Mouse (Mus musculus) kidney, adult 9 months (tissue): ENCODE data around the gene D930007J09Rik.

Source experiments
- DNase-seq: peaks from one replicate; pipeline ENCODE4 v3.0.0; 2022

D930007J09Rik gene

DNA sequence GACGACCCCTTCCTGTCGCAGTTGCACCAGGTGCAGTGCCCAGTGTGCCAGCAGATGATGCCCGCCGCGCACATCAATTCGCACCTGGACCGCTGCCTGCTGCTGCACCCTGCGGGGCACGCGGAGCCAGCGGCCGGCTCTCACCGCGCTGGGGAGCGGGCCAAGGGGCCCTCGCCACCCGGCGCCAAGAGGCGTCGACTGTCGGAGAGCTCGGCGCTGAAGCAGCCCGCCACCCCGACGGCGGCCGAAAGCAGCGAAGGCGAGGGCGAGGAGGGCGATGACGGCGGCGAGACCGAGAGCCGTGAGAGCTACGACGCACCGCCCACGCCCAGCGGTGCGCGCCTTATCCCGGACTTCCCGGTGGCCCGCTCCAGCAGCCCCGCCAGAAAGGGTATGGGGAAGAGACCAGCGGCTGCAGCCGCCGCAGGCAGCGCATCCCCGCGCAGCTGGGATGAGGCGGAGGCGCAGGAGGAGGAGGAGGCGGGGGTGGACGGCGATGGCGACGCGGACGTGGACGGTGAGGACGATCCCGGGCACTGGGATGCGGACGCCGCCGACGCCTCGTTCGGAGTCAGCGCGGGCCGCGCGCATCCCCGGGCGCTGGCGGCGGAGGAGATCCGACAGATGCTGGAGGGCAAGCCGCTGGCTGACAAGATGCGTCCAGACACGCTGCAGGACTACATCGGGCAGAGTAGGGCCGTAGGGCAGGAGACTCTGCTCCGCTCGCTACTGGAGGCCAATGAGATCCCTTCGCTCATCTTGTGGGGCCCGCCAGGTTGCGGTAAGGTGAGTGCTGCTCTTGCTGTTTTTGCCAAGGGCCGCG lies at the start of gene D930007J09Rik:
D930007J09Rik (minus strand) TSS at position 591 of the 823 bp plus-strand sequence.
- peak; percentile 26 for DNase-seq

- peak; percentile 61 for DNase-seq
Measured at GRCm38 (mm10) chr13:32851967-32852366, 49.3 kb upstream of the D930007J09Rik start.

GRCm38 (mm10) chr13:32850668-32851404 lies 48.2 kb upstream of the D930007J09Rik start, which contains the start of gene Serpinb1a:
Gene Serpinb1a (minus strand): TSS chr13:32851185.
- peak; percentile 64 for DNase-seq

- DNase-seq, result no peak
Measured at GRCm38 (mm10) chr13:32850156-32850555, 47.5 kb upstream of the D930007J09Rik start.

DNA sequence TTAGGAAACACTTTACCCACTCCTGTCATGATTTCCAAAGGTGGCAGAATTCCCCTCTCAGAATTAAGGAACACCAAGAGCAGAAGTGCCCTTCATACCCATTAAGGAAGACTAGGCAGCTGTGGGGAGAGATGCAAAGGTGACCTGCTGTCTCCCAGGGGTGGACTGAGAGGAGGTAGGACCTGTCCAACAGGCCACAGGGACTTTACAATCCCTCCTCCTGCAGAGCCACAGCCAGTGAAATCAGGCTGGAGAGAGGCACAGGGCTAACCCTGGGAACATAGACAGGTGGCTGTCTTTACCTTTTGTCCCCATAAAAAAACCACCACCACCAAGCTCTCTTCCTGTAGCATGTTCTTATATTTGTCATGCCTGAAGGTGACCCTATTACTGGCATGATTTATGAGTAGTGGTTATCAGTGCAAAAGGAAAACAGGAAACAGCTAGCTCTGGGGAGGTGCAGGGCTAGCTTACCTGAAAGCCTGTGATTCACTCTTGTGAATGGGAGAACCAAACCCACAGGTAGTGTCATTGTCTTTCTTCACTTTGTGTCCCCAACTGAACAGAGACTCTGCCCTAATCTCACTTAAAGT lies 47.0 kb upstream of the D930007J09Rik start:
- no peak for DNase-seq

DNA sequence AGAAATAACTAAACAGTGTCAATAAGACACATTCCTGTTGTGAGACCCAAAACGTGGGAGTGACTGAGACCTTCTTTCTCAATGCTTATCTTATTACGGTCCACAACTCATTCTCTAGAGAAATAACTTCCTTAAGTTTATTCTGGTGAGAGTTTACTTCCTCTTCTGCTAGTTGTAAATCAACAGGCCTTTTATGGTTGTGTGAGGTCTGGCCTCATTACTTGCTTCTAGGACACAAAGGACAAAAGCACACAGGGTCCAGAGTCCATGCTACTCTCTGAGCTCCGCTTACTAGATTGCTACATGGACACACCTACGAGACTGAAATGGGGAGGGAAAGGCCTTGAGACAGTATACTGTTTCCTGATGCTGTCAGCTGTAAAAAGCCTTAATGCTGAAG lies 46.4 kb upstream of the D930007J09Rik start:
- peak; percentile 81 for DNase-seq

GRCm38 (mm10) chr13:32846221-32846620 lies 43.6 kb upstream of the D930007J09Rik start:
- no peak for DNase-seq

DNA sequence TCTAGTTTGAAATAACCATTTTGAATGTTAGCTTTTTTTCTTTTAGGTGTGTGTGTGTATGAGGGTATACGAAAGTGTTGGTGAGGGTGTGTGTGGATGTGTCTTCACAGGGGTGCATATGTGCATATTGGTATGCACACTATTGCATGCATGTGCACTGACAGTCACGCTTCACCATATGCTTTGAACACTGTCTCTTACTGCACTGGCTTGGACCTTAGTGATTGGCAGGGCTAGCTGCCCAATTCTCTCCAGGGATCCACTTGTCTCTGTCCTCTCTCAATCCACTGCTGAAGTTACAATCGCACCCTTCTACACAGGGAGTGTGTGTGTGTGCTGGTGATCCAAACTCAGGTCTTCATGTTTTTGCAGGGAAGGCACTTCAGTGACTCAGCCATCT lies 38.7 kb upstream of the D930007J09Rik start:
- no peak for DNase-seq

- DNase-seq, result no peak
Measured at GRCm38 (mm10) chr13:32839314-32839713, 36.7 kb upstream of the D930007J09Rik start.

DNA sequence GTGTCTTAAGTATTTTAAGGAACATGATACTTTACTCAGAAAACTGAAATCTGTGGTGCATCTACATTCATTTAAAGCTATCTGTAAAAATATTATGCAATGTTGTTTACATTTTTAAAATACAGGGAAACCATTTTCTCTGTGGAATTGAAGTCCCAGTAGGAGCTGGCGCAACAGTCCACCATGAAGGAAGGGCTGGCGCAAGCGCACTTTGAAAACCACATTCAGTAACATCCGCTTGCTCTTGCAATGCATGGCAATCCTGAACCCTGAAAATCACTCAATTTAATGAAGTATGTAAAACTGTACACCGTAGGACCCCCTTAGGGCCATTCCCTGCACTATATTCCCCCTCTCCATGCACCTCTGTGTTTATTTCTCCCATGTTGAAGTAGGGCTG lies 31.9 kb upstream of the D930007J09Rik start:
- no peak for DNase-seq

GRCm38 (mm10) chr13:32833237-32833636 lies 30.6 kb upstream of the D930007J09Rik start:
- no peak for DNase-seq

DNA sequence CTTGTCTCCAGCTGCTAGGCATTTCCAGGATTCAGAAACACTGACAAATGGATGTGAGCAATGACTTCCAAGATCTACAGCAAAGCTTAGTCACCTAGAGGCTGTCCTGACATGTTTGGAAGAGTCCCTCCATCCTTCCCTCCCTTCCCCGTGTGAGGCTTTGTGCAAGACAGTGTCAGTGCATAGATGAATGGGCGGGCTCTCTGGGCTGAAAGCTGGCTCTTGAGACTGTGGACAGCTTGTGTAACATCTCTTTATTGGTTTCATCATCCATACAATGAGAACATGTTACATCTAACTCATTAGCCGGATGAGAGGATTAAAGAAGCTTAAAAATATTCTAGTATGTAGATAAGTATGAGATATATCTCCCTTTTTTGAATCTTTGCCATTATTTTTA lies 30.1 kb upstream of the D930007J09Rik start:
- DNase-seq, result no peak

DNA sequence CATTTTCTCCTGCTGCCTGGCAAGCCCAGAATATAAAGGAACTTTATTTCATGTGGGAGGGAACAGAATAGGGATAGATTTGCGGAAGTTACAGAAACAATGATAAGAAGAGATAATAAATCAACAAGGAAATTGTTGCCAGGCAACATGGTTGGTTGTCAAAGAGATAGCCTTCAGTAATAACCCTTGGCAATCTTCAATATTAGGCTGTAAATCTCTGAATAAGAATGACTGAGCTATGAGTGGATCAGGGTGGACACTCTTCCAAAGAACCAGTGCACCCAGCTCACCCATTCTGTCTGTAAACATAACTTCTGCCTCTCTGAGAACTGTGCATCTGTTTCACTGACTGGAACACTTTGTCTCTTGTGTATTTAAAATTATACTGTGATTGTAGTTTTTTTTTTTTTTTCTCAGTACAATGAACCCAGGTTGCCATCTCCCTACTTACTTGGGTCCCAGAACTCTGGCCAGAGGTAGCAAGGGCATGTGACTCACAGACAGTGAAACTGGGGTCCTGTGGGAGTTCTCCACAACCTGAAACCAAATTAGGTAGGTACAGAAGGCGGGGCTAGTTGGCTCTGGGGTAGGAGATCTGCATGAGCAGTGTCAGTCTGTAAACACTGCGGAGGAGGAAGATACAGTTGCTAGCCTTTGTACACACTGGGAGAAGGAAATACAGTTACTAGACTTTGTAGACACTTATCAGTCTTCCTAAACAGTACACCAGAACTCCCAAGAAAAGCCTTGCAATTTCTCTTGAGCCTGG lies 29.0 kb upstream of the D930007J09Rik start:
- no peak for DNase-seq

DNA sequence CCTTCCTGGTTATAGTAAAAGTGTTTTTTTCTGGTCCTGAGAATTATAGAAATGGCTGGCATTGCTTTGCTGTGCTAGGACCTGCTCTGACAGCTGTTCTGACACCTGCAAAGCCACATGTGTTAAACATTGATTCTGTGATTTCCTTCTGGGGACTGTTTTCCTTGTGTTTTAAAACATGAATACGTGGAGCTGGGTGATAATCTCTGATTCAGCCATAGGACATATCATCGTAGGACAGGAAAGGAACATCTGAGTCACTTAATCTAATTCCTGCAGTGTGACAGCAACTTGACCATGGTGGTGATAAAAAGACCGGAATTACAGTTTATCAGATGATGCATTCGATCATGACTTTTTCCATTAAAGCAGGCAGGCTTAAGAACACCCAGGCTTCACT lies 26.2 kb upstream of the D930007J09Rik start:
- DNase-seq, result no peak

GRCm38 (mm10) chr13:32827951-32828350 lies 25.3 kb upstream of the D930007J09Rik start:
- DNase-seq, result peak; percentile 65

- DNase-seq, result no peak
Measured at GRCm38 (mm10) chr13:32827111-32827822, 24.6 kb upstream of the D930007J09Rik start.

GRCm38 (mm10) chr13:32825546-32825945 lies 22.9 kb upstream of the D930007J09Rik start:
- DNase-seq, result no peak

GRCm38 (mm10) chr13:32824377-32825330 lies 22.0 kb upstream of the D930007J09Rik start:
- DNase-seq, result no peak

GRCm38 (mm10) chr13:32823126-32823525 lies 20.5 kb upstream of the D930007J09Rik start:
- no peak for DNase-seq

GRCm38 (mm10) chr13:32821671-32822070 lies 19.0 kb upstream of the D930007J09Rik start:
- no peak for DNase-seq

- DNase-seq, result no peak
Measured at GRCm38 (mm10) chr13:32819926-32820325, 17.3 kb upstream of the D930007J09Rik start.
